Mouse (Mus musculus) embryo, embryonic 10.5 days (tissue): ENCODE data around the gene Srgap3.

ENCODE experiments used
- DNase-seq: peaks from one replicate; pipeline ENCODE4 v3.0.0-alpha.2; 2015; ENCODE audit warnings: low spot score

Srgap3 gene

GRCm38 (mm10) chr6:112812884-112813283 is 134.2 kb downstream of the Srgap3 start:
- DNase-seq = no peak

- DNase-seq = peak; percentile 30
Measured at GRCm38 (mm10) chr6:112810521-112810830, 136.6 kb downstream of the Srgap3 start.

GRCm38 (mm10) chr6:112809658-112810520 is 137.2 kb downstream of the Srgap3 start:
- DNase-seq = peak; percentile 83

GRCm38 (mm10) chr6:112808738-112809137 is 138.3 kb downstream of the Srgap3 start:
- no peak for DNase-seq

- no peak for DNase-seq
Measured at GRCm38 (mm10) chr6:112801917-112802316, 145.1 kb downstream of the Srgap3 start.

- DNase-seq = no peak
Measured at GRCm38 (mm10) chr6:112798378-112798777, 148.7 kb downstream of the Srgap3 start.

GRCm38 (mm10) chr6:112796607-112797006 is 150.5 kb downstream of the Srgap3 start:
- no peak for DNase-seq

- DNase-seq = no peak
Measured at GRCm38 (mm10) chr6:112793887-112794286, 153.2 kb downstream of the Srgap3 start.

- DNase-seq = no peak
Measured at GRCm38 (mm10) chr6:112789901-112790300, 157.2 kb downstream of the Srgap3 start.

- DNase-seq = no peak
Measured at GRCm38 (mm10) chr6:112788617-112789016, 158.4 kb downstream of the Srgap3 start.

GRCm38 (mm10) chr6:112788174-112788573 is 158.9 kb downstream of the Srgap3 start:
- DNase-seq = no peak

- peak; percentile 33 for DNase-seq
Measured at GRCm38 (mm10) chr6:112781409-112782093, 165.5 kb downstream of the Srgap3 start.

GRCm38 (mm10) chr6:112778211-112778610 is 168.9 kb downstream of the Srgap3 start:
- DNase-seq = no peak

- DNase-seq = peak; percentile 31
Measured at GRCm38 (mm10) chr6:112776718-112777117, 170.3 kb downstream of the Srgap3 start.

- DNase-seq = no peak
Measured at GRCm38 (mm10) chr6:112773754-112774153, 173.3 kb downstream of the Srgap3 start.

- no peak for DNase-seq
Measured at GRCm38 (mm10) chr6:112770996-112771395, 176.1 kb downstream of the Srgap3 start.

GRCm38 (mm10) chr6:112758541-112758940 is 188.5 kb downstream of the Srgap3 start:
- DNase-seq = peak; percentile 58

GRCm38 (mm10) chr6:112756866-112757265 is 190.2 kb downstream of the Srgap3 start:
- DNase-seq = no peak

- DNase-seq = no peak
Measured at GRCm38 (mm10) chr6:112754994-112755393, 192.1 kb downstream of the Srgap3 start.

- DNase-seq = no peak
Measured at GRCm38 (mm10) chr6:112752517-112752916, 194.5 kb downstream of the Srgap3 start.

GRCm38 (mm10) chr6:112752007-112752406 is 195.1 kb downstream of the Srgap3 start:
- no peak for DNase-seq

- no peak for DNase-seq
Measured at GRCm38 (mm10) chr6:112742297-112742696, 204.8 kb downstream of the Srgap3 start.

- DNase-seq = no peak
Measured at GRCm38 (mm10) chr6:112741766-112742165, 205.3 kb downstream of the Srgap3 start.
